Mouse (Mus musculus): ENCODE results near the gene Elf2. TPM values are rescaled to one million over a fixed set of nuclear protein-coding genes. Genes with fewer than 3 reads are reported as not detected.

The Elf2 gene
- total and polyA plus RNA-seq, 3 experiments = 38.0 to 53.3 (median 46.5) TPM

GRCm38 (mm10) chr3:51277201-51278150, 63.0 kb downstream of the Elf2 start (continued):
- TF ChIP-seq MYC (IDR thresholded peaks at IDR 0.05; ENCODE audit: low read depth, low read length) = no peak
- peak; percentile 48 for TF ChIP-seq MXI1 (IDR thresholded peaks at IDR 0.05; ENCODE audit: low read depth, low read length)

DNA sequence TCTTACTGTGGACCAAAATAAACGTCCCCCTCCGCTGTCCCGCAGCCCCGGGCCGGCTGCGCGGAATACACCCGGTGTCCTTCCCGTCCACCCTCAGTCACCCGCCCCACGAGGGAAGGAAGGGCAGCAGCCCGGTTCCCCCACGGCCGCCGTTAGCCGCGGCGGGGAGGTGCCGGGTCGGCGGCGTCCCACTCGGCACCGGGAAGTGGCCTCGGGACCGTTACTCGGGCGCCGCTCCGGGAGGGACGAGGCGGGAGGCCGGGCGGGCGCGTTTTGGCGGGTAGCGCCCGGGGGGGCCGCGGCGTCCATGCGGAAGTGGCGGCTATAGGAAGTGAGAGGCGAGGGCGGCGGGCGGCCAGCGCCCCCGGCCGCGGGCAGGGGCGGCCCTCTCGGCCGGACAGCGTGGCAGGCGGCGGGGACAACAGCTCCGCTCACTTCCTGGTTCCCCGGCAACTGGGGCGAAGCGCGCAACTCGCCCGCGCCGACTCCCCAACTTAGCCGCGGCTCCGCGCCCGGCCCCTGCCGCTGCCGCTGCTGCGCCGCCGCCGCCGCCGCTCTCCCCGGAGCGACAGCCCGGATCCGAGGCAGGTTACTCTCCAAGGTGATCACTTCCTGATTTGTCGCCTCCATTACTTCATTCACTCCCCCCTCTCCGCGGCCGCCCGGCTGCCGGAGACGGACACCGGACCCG, 63.9 kb downstream of the Elf2 start:
- peak overlapping the region; percentile 98 for H3K9ac ChIP-seq (ENCODE audit: control insufficient read depth, low read depth, low read length, poor library complexity, severe bottlenecking)
- peak overlapping the region; percentile 86 for H3K27ac ChIP-seq (ENCODE audit: control insufficient read depth, low read depth, low read length)
- H3K36me3 ChIP-seq (ENCODE audit: control insufficient read depth in 1 of 2, insufficient read depth in 2 of 2, low read length in 2 of 2) = peaks cover 0 to 16% of the 10 kb centered on the region in 2 experiments; a peak in 3 of 4 replicates
- peak overlapping the region; percentile 72 to 95 for H3K4me3 ChIP-seq (ENCODE audit: control insufficient read depth in 1 of 2, insufficient read depth in 1 of 2, low read depth in 2 of 2, low read length in 2 of 2)
- peak; percentile 52 for DNase-seq (ENCODE audit: low read depth, low spot score)
- peaks cover 51% of the 10 kb centered on the region for H3K79me2 ChIP-seq (ENCODE audit: control insufficient read depth, insufficient read depth, low read length, poor library complexity)
- peaks cover 2 to 4% of the 10 kb centered on the region in 2 experiments; a peak in 2 of 4 replicates for H3K4me1 ChIP-seq (ENCODE audit: control insufficient read depth in 1 of 2, insufficient read depth in 2 of 2, low read length in 2 of 2)
- no peaks in the 10 kb centered on the region for H3K9me3 ChIP-seq (replicated peaks; ENCODE audit: insufficient read depth, low read length)
- TF ChIP-seq MAZ (IDR thresholded peaks at IDR 0.05; ENCODE audit: low read depth, low read length) (no peak), ELF1 (IDR thresholded peaks at IDR 0.05; ENCODE audit: low read depth, low read length) (peak; percentile 52; the same call in 1 of the 2 replicates)
- H3K27me3 ChIP-seq (ENCODE audit: control insufficient read depth in 1 of 2, insufficient read depth in 2 of 2, low read length in 2 of 2) = no peaks in the 10 kb centered on the region

DNA sequence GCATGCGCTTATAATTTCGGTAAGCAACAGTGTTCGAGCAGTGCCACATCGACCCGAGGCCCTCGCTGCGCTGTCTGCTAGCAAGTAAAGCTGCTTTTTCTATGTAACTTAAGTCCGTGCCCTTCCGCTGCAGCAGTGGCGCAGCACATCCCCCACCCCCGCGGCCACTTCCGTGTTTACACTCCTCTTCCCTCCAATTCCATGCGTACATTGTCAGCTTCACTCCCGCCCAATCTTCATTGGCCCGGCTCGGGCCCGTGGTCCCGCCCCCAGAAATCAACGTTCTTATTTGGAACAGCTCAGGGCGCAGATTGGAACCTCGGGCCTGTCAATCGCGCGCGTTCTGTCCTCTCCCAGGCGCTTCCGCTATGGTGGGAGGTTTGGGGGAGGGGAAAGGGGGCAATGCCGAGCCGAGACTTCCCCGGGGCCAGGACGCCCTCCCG, 64.5 kb downstream of the Elf2 start:
- Histone ChIP-seq H3K27me3 (ENCODE audit: control insufficient read depth in 1 of 2, insufficient read depth in 2 of 2, low read length in 2 of 2) (no peaks in the 10 kb centered on the region), H3K36me3 (ENCODE audit: control insufficient read depth in 1 of 2, insufficient read depth in 2 of 2, low read length in 2 of 2) (peaks cover 0 to 19% of the 10 kb centered on the region in 2 experiments; a peak in 3 of 4 replicates), H3K9ac (ENCODE audit: control insufficient read depth, low read depth, low read length, poor library complexity, severe bottlenecking) (peak overlapping the region; percentile 98), H3K9me3 (replicated peaks; ENCODE audit: insufficient read depth, low read length) (no peaks in the 10 kb centered on the region), H3K27ac (ENCODE audit: control insufficient read depth, low read depth, low read length) (peak overlapping the region; percentile 86), H3K4me3 (ENCODE audit: control insufficient read depth in 1 of 2, insufficient read depth in 1 of 2, low read depth in 2 of 2, low read length in 2 of 2) (peak overlapping the region; percentile 72 to 95), H3K4me1 (ENCODE audit: control insufficient read depth in 1 of 2, insufficient read depth in 2 of 2, low read length in 2 of 2) (peaks cover 2 to 4% of the 10 kb centered on the region in 2 experiments; a peak in 2 of 4 replicates), H3K79me2 (ENCODE audit: control insufficient read depth, insufficient read depth, low read length, poor library complexity) (peaks cover 57% of the 10 kb centered on the region)
- peak; percentile 99 for DNase-seq (ENCODE audit: low read depth, low spot score)
- TF ChIP-seq ETS1 (IDR thresholded peaks at IDR 0.05; ENCODE audit: low read depth, low read length) = peak; percentile 49; the same call in 1 of the 2 replicates
- TF ChIP-seq TBP (IDR thresholded peaks at IDR 0.05; ENCODE audit: low read depth, low read length) = peak; percentile 61; the same call in 1 of the 2 replicates
- peak; percentile 82 for TF ChIP-seq MAZ (IDR thresholded peaks at IDR 0.05; ENCODE audit: low read depth, low read length)
- TF ChIP-seq MXI1 (IDR thresholded peaks at IDR 0.05; ENCODE audit: low read depth, low read length) = peak; percentile 94
- TF ChIP-seq CHD2 (IDR thresholded peaks at IDR 0.05; ENCODE audit: low read length) = peak; percentile 84
- peak; percentile 95 for TF ChIP-seq MAX (IDR thresholded peaks at IDR 0.05; ENCODE audit: low read length)
- TF ChIP-seq E2F4 (IDR thresholded peaks at IDR 0.05; ENCODE audit: borderline replicate concordance, low read depth, low read length) = peak; percentile 87
- TF ChIP-seq HCFC1 (IDR thresholded peaks at IDR 0.05; ENCODE audit: low read depth, low read length) = peak; percentile 86
- 0 out of 2 replicates have a peak, but pooled peaks have one; percentile 56 for TF ChIP-seq POLR2AphosphoS2 (IDR thresholded peaks at IDR 0.05; ENCODE audit: low read length)
- peak; percentile 59; the same call in 1 of the 2 replicates for TF ChIP-seq MYC (IDR thresholded peaks at IDR 0.05; ENCODE audit: low read depth, low read length)
- TF ChIP-seq USF1 (IDR thresholded peaks at IDR 0.05; ENCODE audit: low read depth, low read length) = peak; percentile 76
- TF ChIP-seq ZNF384 (IDR thresholded peaks at IDR 0.05; ENCODE audit: low read depth, low read length) = no peak
- peak; percentile 55; the same call in 1 of the 2 replicates for TF ChIP-seq NRF1 (IDR thresholded peaks at IDR 0.05; ENCODE audit: insufficient read depth, low read depth, low read length, poor library complexity, severe bottlenecking)
- TF ChIP-seq SIN3A (IDR thresholded peaks at IDR 0.05; ENCODE audit: low read length) = peak; percentile 99
- TF ChIP-seq ELF1 (IDR thresholded peaks at IDR 0.05; ENCODE audit: low read depth, low read length) = peak; percentile 100
- TF ChIP-seq USF2 (IDR thresholded peaks at IDR 0.05; ENCODE audit: borderline replicate concordance in 1 of 2, insufficient read depth in 1 of 2, low read depth in 1 of 2, low read length in 2 of 2) = no peak
- no peak for TF ChIP-seq ZKSCAN1 (IDR thresholded peaks at IDR 0.05; ENCODE audit: low read depth, low read length)
- TF ChIP-seq MEF2A (IDR thresholded peaks at IDR 0.05; ENCODE audit: extremely low read depth, insufficient replicate concordance, low read depth, low read length, poor library complexity, severe bottlenecking) = no peak
- TF ChIP-seq POLR2A (IDR thresholded peaks at IDR 0.05; ENCODE audit: control insufficient read depth in 1 of 2, insufficient read depth in 1 of 2, low read depth in 1 of 2, low read length in 2 of 2, poor library complexity in 1 of 2) = peak in 1 of 2 experiments; percentile 53; a peak in 1 of 4 replicates
- TF ChIP-seq NELFE (IDR thresholded peaks at IDR 0.05; ENCODE audit: low read depth, low read length) = peak; percentile 48; the same call in 1 of the 2 replicates
- TF ChIP-seq EP300 (IDR thresholded peaks at IDR 0.05; ENCODE audit: low read depth in 1 of 2, low read length in 2 of 2) = peak in 1 of 2 experiments; percentile 51; a peak in 2 of 4 replicates
- no peak for TF ChIP-seq MAFK (IDR thresholded peaks at IDR 0.05; ENCODE audit: borderline replicate concordance, low read depth, low read length)
- 0 out of 2 replicates have a peak, but pooled peaks have one; percentile 66 for TF ChIP-seq CHD1 (IDR thresholded peaks at IDR 0.05; ENCODE audit: low read depth, low read length)
